Mouse (Mus musculus) MEL (cell line): ENCODE measurements around the gene Kazn. TPM values are rescaled to one million over a fixed set of nuclear protein-coding genes. Genes with fewer than 3 reads are reported as not detected.

Experiments
- DNase-seq: peaks from one replicate; pipeline ENCODE4 v3.0.0; 2011; ENCODE audit warnings: low read depth, low spot score
- H3K27ac ChIP-seq: 2 replicates; pipeline ENCODE4 v1.5.1; 2012; ENCODE audit warnings: low read depth, mild to moderate bottlenecking, control low read depth, low read length, moderate library complexity; ENCODE audit not compliant: control insufficient read depth
- H3K27me3 ChIP-seq, 2 experiments: fragments of 150-350 bp in 1 of 2; sonication (generic) in 1 of 2; 2 replicates each; pipeline ENCODE4 v1.6.1; 2012; ENCODE audit warnings: low read length in 2 of 2, mild to moderate bottlenecking in 2 of 2, improper control_type of control experiment in 1 of 2, moderate library complexity in 1 of 2; ENCODE audit not compliant: insufficient read depth in 2 of 2, control insufficient read depth in 1 of 2
- H3K36me3 ChIP-seq, 2 experiments: 2 replicates each; pipeline ENCODE4 v1.6.1; 2012 to 2014; ENCODE audit warnings: low read length in 2 of 2, improper control_type of control experiment in 1 of 2, inconsistent platforms in 1 of 2, mild to moderate bottlenecking in 1 of 2; ENCODE audit not compliant: insufficient read depth in 2 of 2, control insufficient read depth in 1 of 2
- H3K4me1 ChIP-seq, 2 experiments: fragments of 150-350 bp in 1 of 2; sonication (generic) in 1 of 2; 2 replicates each; pipeline ENCODE4 v1.6.1; 2012; ENCODE audit warnings: low read length in 2 of 2, improper control_type of control experiment in 1 of 2, mild to moderate bottlenecking in 1 of 2; ENCODE audit not compliant: insufficient read depth in 2 of 2, control insufficient read depth in 1 of 2
- H3K4me3 ChIP-seq, 2 experiments: fragments of 150-350 bp in 1 of 2; sonication (generic) in 1 of 2; 2 replicates each; pipeline ENCODE4 v1.5.1; 2012; ENCODE audit warnings: low read depth in 2 of 2, low read length in 2 of 2, mild to moderate bottlenecking in 2 of 2, moderate library complexity in 2 of 2, control low read depth in 1 of 2, improper control_type of control experiment in 1 of 2; ENCODE audit not compliant: control insufficient read depth in 1 of 2, insufficient read depth in 1 of 2
- H3K79me2 ChIP-seq: 2 replicates; pipeline ENCODE4 v1.6.1; 2012; ENCODE audit warnings: mild to moderate bottlenecking, low read length, moderate library complexity; ENCODE audit not compliant: control insufficient read depth, poor library complexity, insufficient read depth
- H3K9ac ChIP-seq: 2 replicates; pipeline ENCODE4 v1.6.1; 2012; ENCODE audit warnings: low read depth, mild to moderate bottlenecking, control low read depth, low read length, moderate library complexity; ENCODE audit not compliant: control insufficient read depth, poor library complexity, severe bottlenecking
- H3K9me3 ChIP-seq: fragments of 150-350 bp; sonication (generic); replicated peaks from 2 replicates; pipeline ENCODE4 v1.6.1; 2012; ENCODE audit warnings: mild to moderate bottlenecking, low read length, improper control_type of control experiment, moderate library complexity; ENCODE audit not compliant: insufficient read depth
- ELF1 ChIP-seq: IDR thresholded peaks from 2 replicates; pipeline ENCODE4 v1.6.1; 2014; ENCODE audit warnings: low read depth, mild to moderate bottlenecking, inconsistent platforms, low read length, improper control_type of control experiment, moderate library complexity
- EP300 ChIP-seq, 2 experiments: IDR thresholded peaks; 2 replicates each; pipeline ENCODE4 v1.6.1; 2011; ENCODE audit warnings: improper control_type of control experiment in 2 of 2, low read length in 2 of 2, low read depth in 1 of 2, mild to moderate bottlenecking in 1 of 2
- ETS1 ChIP-seq: IDR thresholded peaks from 2 replicates; pipeline ENCODE4 v1.6.1; 2012; ENCODE audit warnings: low read depth, mild to moderate bottlenecking, inconsistent platforms, low read length, improper control_type of control experiment, moderate library complexity
- KAT2A ChIP-seq: conservative IDR thresholded peaks from 2 replicates; pipeline ENCODE4 v1.6.1; 2012; ENCODE audit warnings: low read depth, low read length, improper control_type of control experiment, inconsistent platforms
- MAFK ChIP-seq: IDR thresholded peaks from 2 replicates; pipeline ENCODE4 v1.6.1; 2011; ENCODE audit warnings: low read depth, mild to moderate bottlenecking, low read length, improper control_type of control experiment, borderline replicate concordance
- MAZ ChIP-seq: IDR thresholded peaks from 2 replicates; pipeline ENCODE4 v1.6.1; 2012; ENCODE audit warnings: low read depth, mild to moderate bottlenecking, inconsistent platforms, low read length, improper control_type of control experiment
- MEF2A ChIP-seq: IDR thresholded peaks from 2 replicates; pipeline ENCODE4 v1.6.1; 2014; ENCODE audit warnings: low read depth, mild to moderate bottlenecking, inconsistent platforms, low read length, improper control_type of control experiment; ENCODE audit not compliant: poor library complexity, insufficient replicate concordance, severe bottlenecking; ENCODE audit errors: extremely low read depth
- MXI1 ChIP-seq: IDR thresholded peaks from 2 replicates; pipeline ENCODE4 v1.6.1; 2011; ENCODE audit warnings: mild to moderate bottlenecking, low read depth, low read length, improper control_type of control experiment
- MYC ChIP-seq: IDR thresholded peaks from 2 replicates; pipeline ENCODE4 v1.6.1; 2011; ENCODE audit warnings: low read depth, mild to moderate bottlenecking, low read length, improper control_type of control experiment, moderate library complexity
- NELFE ChIP-seq: IDR thresholded peaks from 2 replicates; pipeline ENCODE4 v1.6.1; 2011; ENCODE audit warnings: low read depth, low read length, improper control_type of control experiment
- NRF1 ChIP-seq: IDR thresholded peaks from 2 replicates; pipeline ENCODE4 v1.6.1; 2014; ENCODE audit warnings: low read depth, mild to moderate bottlenecking, inconsistent platforms, low read length, improper control_type of control experiment, moderate library complexity; ENCODE audit not compliant: poor library complexity, insufficient read depth, severe bottlenecking
- POLR2A ChIP-seq, 2 experiments: IDR thresholded peaks; 2 replicates each; pipeline ENCODE4 v1.6.1; 2011 to 2012; ENCODE audit warnings: low read length in 2 of 2, mild to moderate bottlenecking in 2 of 2, control low read depth in 1 of 2, improper control_type of control experiment in 1 of 2, low read depth in 1 of 2, moderate library complexity in 1 of 2; ENCODE audit not compliant: control insufficient read depth in 1 of 2, insufficient read depth in 1 of 2, poor library complexity in 1 of 2
- POLR2AphosphoS5 ChIP-seq: IDR thresholded peaks from 2 replicates; pipeline ENCODE4 v1.6.1; 2012; ENCODE audit warnings: low read depth, borderline replicate concordance, mild to moderate bottlenecking, inconsistent platforms, low read length, moderate library complexity, mixed read lengths
- RAD21 ChIP-seq: IDR thresholded peaks from 2 replicates; pipeline ENCODE4 v1.6.1; 2011; ENCODE audit warnings: mild to moderate bottlenecking, low read depth, low read length, improper control_type of control experiment
- RCOR1 ChIP-seq: IDR thresholded peaks from 2 replicates; pipeline ENCODE4 v1.6.1; 2012; ENCODE audit warnings: low read depth, mild to moderate bottlenecking, inconsistent platforms, low read length, improper control_type of control experiment
- UBTF ChIP-seq: IDR thresholded peaks from 2 replicates; pipeline ENCODE4 v1.6.1; 2012; ENCODE audit warnings: low read depth, mild to moderate bottlenecking, inconsistent platforms, low read length, improper control_type of control experiment, moderate library complexity, borderline replicate concordance; ENCODE audit not compliant: insufficient read depth
- ZNF384 ChIP-seq: IDR thresholded peaks from 2 replicates; pipeline ENCODE4 v1.6.1; 2012; ENCODE audit warnings: low read depth, mild to moderate bottlenecking, inconsistent platforms, low read length, improper control_type of control experiment
- polyA plus RNA-seq, 2 experiments: library from polyadenylated mRNA; stranded (reverse) in 1 of 2; unstranded in 1 of 2; fragments of >175 nt in 1 of 2; fragments of >200 nt in 1 of 2; gene quantifications; 2 replicates each; pipeline versions ENCODE4 v1.2.1 to v1.2.4; 2012; ENCODE audit warnings: low replicate concordance in 2 of 2, low read depth in 1 of 2; ENCODE audit not compliant: insufficient read length in 2 of 2, insufficient read depth in 1 of 2, missing spikeins in 1 of 2
- total RNA-seq: library from RNA; depleted of rRNA; stranded (reverse); fragments of 300-350 nt; gene quantifications from 2 replicates; pipeline ENCODE4 v1.2.3, GENCODE M21; 2012

The Kazn gene
- total and polyA plus RNA-seq, 3 experiments, result not detected

DNA sequence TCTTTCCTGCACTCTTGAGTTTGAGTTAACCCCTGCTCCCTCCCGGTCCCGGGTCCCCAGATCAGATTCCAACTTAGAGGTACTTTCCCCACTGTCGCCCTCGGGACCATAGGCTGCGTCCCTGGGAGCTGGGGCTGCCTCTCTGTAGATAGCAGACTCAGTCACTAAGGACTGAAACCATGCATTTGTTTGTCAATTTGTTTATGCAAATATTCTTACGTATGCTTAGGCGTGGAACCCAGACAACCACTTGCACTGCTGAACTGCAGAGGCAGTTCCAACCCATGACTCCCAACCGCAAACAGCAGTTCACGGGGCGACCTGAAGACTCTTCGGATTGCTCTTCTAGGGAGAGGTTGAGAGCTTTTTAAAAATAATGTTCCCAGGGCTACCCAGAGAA, 163.3 kb downstream of the Kazn start:
- Histone ChIP-seq H3K36me3 (no peaks in the 10 kb centered on the region), H3K4me1 (no peaks in the 10 kb centered on the region), H3K4me3 (no peak overlapping the region), H3K79me2 (no peaks in the 10 kb centered on the region), H3K27me3 (no peaks in the 10 kb centered on the region), H3K9ac (no peak overlapping the region), H3K9me3 (no peaks in the 10 kb centered on the region), H3K27ac (no peak overlapping the region)
- no peak for DNase-seq
- TF ChIP-seq EP300 (IDR thresholded peaks at IDR 0.05; ENCODE audit: low read depth in 1 of 2, low read length in 2 of 2), result no peak
- no peak for TF ChIP-seq NRF1
- no peak for TF ChIP-seq POLR2A (IDR thresholded peaks at IDR 0.05; ENCODE audit: control insufficient read depth in 1 of 2, insufficient read depth in 1 of 2, low read depth in 1 of 2, low read length in 2 of 2, poor library complexity in 1 of 2)
- no peak for TF ChIP-seq MEF2A
- no peak for TF ChIP-seq ETS1
- TF ChIP-seq MYC, result no peak
- no peak for TF ChIP-seq RCOR1
- TF ChIP-seq MAZ, result no peak
- TF ChIP-seq KAT2A, result no peak

DNA sequence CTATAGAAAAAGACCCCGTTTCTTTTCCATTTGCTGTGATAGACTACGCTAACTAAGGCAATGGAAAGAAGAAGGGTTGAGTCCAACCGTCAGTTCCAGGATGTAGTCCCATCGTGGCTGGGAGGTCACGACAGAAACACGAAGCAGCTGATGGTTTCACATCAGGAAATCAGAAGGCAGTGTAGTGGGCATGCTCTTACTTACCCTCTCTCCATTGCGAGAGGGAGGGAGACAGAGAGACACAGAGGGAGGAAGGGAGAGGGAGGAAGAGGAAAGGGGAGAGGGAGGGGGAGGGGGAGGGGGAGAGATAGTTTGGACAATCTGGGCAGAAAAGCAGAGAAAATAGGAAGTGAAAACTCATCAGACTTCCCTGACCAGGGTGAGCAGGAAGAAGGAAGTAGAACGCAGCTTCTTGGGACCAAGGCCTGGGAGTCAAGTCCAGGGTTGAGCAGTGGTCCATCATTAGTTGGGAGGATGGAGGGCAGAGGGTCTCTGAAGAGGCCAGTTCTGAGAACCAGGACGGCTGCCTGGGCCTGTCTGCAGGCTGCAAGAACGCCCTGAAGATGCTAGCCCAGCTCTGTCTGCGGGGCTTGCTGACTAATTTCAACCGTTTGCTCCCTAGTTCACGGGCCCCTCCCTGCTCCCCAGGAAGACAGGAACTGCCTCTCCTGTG, 165.0 kb downstream of the Kazn start:
- no peak for TF ChIP-seq MXI1
- no peak for TF ChIP-seq NELFE
- TF ChIP-seq ELF1, result no peak
- TF ChIP-seq RAD21, result no peak
- TF ChIP-seq ZNF384, result no peak
- no peak for TF ChIP-seq UBTF
- TF ChIP-seq POLR2AphosphoS5, result no peak
- no peak for TF ChIP-seq MAFK
- Histone ChIP-seq H3K79me2 (no peaks in the 10 kb centered on the region), H3K4me1 (no peaks in the 10 kb centered on the region), H3K27me3 (no peaks in the 10 kb centered on the region), H3K36me3 (no peaks in the 10 kb centered on the region), H3K4me3 (no peak overlapping the region), H3K27ac (no peak overlapping the region), H3K9me3 (no peaks in the 10 kb centered on the region), H3K9ac (no peak overlapping the region)
- DNase-seq, result no peak
